In genomic region chr6:61431726-61431984, GRCm38 (mm10) we compare ENCODE assay signal across 20 mouse cellular contexts.
DNase-seq lines count a peak whose midpoint lies in the region; ATAC-seq and TF ChIP-seq lines count a peak whose summit lies in the region.
"Had no signal": no experiment of that assay in that cellular context is flagged by ENCODE, and none has a peak within 500 bp of the region (broad histone marks: within the 10 kb centered on the region; RNA-seq: fewer than 3 reads in every experiment).

No protein-coding gene starts in this region.

- peaks cover 6% of the 10 kb centered on the region; the same call in 1 of the 2 replicates for H3K4me1 ChIP-seq in embryonic facial prominence, embryonic 14.5 days (ENCODE audit: control insufficient read depth, insufficient read depth, low read length)
- peaks cover 14% of the 10 kb centered on the region for H3K4me1 ChIP-seq in embryonic facial prominence, embryonic 10.5 days
- peaks cover 26% of the 10 kb centered on the region for H3K4me1 ChIP-seq in hindbrain, embryonic 10.5 days (replicated peaks)
- no peaks in the 10 kb centered on the region for H3K4me1 ChIP-seq in hindbrain, embryonic 14.5 days (replicated peaks; ENCODE audit: control insufficient read depth, insufficient read depth, low read length)
- H3K4me1 ChIP-seq in lung, embryonic 14.5 days (ENCODE audit: insufficient read depth): no peaks in the 10 kb centered on the region; the same call in 1 of the 2 replicates
- peaks cover 17% of the 10 kb centered on the region for H3K4me1 ChIP-seq in midbrain, embryonic 13.5 days (replicated peaks)
- H3K4me1 ChIP-seq: intestine, embryonic 15.5 days; stomach, embryonic 15.5 days had no signal

- no peak for TF ChIP-seq CTCF in lung, embryonic 14.5 days (IDR thresholded peaks at IDR 0.05; ENCODE audit: low read depth)

- H3K36me3 ChIP-seq in embryonic facial prominence, embryonic 14.5 days (ENCODE audit: control insufficient read depth, insufficient read depth, low read length): no peaks in the 10 kb centered on the region
- H3K36me3 ChIP-seq in embryonic facial prominence, embryonic 10.5 days (replicated peaks): no peaks in the 10 kb centered on the region
- no peaks in the 10 kb centered on the region for H3K36me3 ChIP-seq in hindbrain, embryonic 10.5 days
- H3K36me3 ChIP-seq in hindbrain, embryonic 14.5 days (replicated peaks; ENCODE audit: control insufficient read depth, insufficient read depth): no peaks in the 10 kb centered on the region
- no peaks in the 10 kb centered on the region for H3K36me3 ChIP-seq in lung, embryonic 14.5 days (ENCODE audit: insufficient read depth)
- no peaks in the 10 kb centered on the region for H3K36me3 ChIP-seq in midbrain, embryonic 13.5 days
- H3K36me3 ChIP-seq: forebrain, embryonic 12.5 days; intestine, embryonic 15.5 days; limb, embryonic 13.5 days; stomach, embryonic 15.5 days had no signal

- H3K9me3 ChIP-seq in embryonic facial prominence, embryonic 14.5 days (ENCODE audit: control insufficient read depth, low read length): no peaks in the 10 kb centered on the region
- no peaks in the 10 kb centered on the region for H3K9me3 ChIP-seq in embryonic facial prominence, embryonic 10.5 days
- no peaks in the 10 kb centered on the region for H3K9me3 ChIP-seq in hindbrain, embryonic 10.5 days
- H3K9me3 ChIP-seq in hindbrain, embryonic 14.5 days (ENCODE audit: control insufficient read depth, low read length): no peaks in the 10 kb centered on the region
- H3K9me3 ChIP-seq in lung, embryonic 14.5 days (ENCODE audit: low read depth, low read length): no peaks in the 10 kb centered on the region
- H3K9me3 ChIP-seq in midbrain, embryonic 13.5 days: no peaks in the 10 kb centered on the region
- H3K9me3 ChIP-seq: forebrain, embryonic 12.5 days; intestine, embryonic 15.5 days; limb, embryonic 13.5 days; stomach, embryonic 15.5 days had no signal

- H3K27ac ChIP-seq in embryonic facial prominence, embryonic 14.5 days (replicated peaks; ENCODE audit: low read depth, low read length): no peak overlapping the region
- H3K27ac ChIP-seq in embryonic facial prominence, embryonic 10.5 days (replicated peaks): no peak overlapping the region
- H3K27ac ChIP-seq in hindbrain, embryonic 10.5 days: peak overlapping the region; percentile 75; the same call in 1 of the 2 replicates
- no peak overlapping the region for H3K27ac ChIP-seq in hindbrain, embryonic 14.5 days
- peak overlapping the region; percentile 25; the same call in 1 of the 2 replicates for H3K27ac ChIP-seq in lung, embryonic 14.5 days (ENCODE audit: low read depth)
- peak overlapping the region; percentile 75; the same call in 1 of the 2 replicates for H3K27ac ChIP-seq in midbrain, embryonic 13.5 days
- H3K27ac ChIP-seq: intestine, embryonic 15.5 days; kidney, postnatal 0 days; limb, embryonic 13.5 days; liver, embryonic 14.5 days; stomach, embryonic 15.5 days had no signal

- no peak overlapping the region for H3K9ac ChIP-seq in embryonic facial prominence, embryonic 14.5 days (ENCODE audit: low read depth, low read length)
- no peak overlapping the region for H3K9ac ChIP-seq in hindbrain, embryonic 14.5 days
- no peak overlapping the region for H3K9ac ChIP-seq in lung, embryonic 14.5 days
- H3K9ac ChIP-seq in midbrain, embryonic 13.5 days (replicated peaks): no peak overlapping the region
- H3K9ac ChIP-seq: forebrain, embryonic 12.5 days; intestine, embryonic 15.5 days; limb, embryonic 13.5 days; liver, embryonic 14.5 days; stomach, embryonic 15.5 days had no signal

- WGBS in embryonic facial prominence, embryonic 14.5 days: 62% methylated on average over 2 of the region's 2 CpGs
- WGBS in embryonic facial prominence, embryonic 10.5 days: 65% methylated on average over 2 of the region's 2 CpGs
- 66% methylated on average over 2 of the region's 2 CpGs for WGBS in hindbrain, embryonic 10.5 days
- WGBS in hindbrain, embryonic 14.5 days: 75% methylated on average over 2 of the region's 2 CpGs
- WGBS in lung, embryonic 14.5 days: 70% methylated on average over 2 of the region's 2 CpGs
- 51% methylated on average over 2 of the region's 2 CpGs for WGBS in midbrain, embryonic 13.5 days

- H3K27me3 ChIP-seq in embryonic facial prominence, embryonic 14.5 days (replicated peaks; ENCODE audit: control insufficient read depth, insufficient read depth, low read length): no peaks in the 10 kb centered on the region
- H3K27me3 ChIP-seq in embryonic facial prominence, embryonic 10.5 days (replicated peaks; ENCODE audit: low read depth, poor library complexity, severe bottlenecking): no peaks in the 10 kb centered on the region
- H3K27me3 ChIP-seq in hindbrain, embryonic 10.5 days (ENCODE audit: insufficient read depth, poor library complexity, severe bottlenecking): no peaks in the 10 kb centered on the region
- H3K27me3 ChIP-seq in hindbrain, embryonic 14.5 days (ENCODE audit: control insufficient read depth, insufficient read depth, low read length): no peaks in the 10 kb centered on the region
- H3K27me3 ChIP-seq in lung, embryonic 14.5 days (ENCODE audit: insufficient read depth, low read length): no peaks in the 10 kb centered on the region
- H3K27me3 ChIP-seq in midbrain, embryonic 13.5 days: no peaks in the 10 kb centered on the region
- H3K27me3 ChIP-seq: forebrain, embryonic 12.5 days; intestine, embryonic 15.5 days; limb, embryonic 13.5 days; Patski; stomach, embryonic 15.5 days had no signal

- no peak overlapping the region for H3K4me3 ChIP-seq in embryonic facial prominence, embryonic 14.5 days (ENCODE audit: low read depth, low read length)
- H3K4me3 ChIP-seq in embryonic facial prominence, embryonic 10.5 days: no peak overlapping the region
- no peak overlapping the region for H3K4me3 ChIP-seq in hindbrain, embryonic 10.5 days
- H3K4me3 ChIP-seq in hindbrain, embryonic 14.5 days (replicated peaks; ENCODE audit: low read length): no peak overlapping the region
- no peak overlapping the region for H3K4me3 ChIP-seq in lung, embryonic 14.5 days (ENCODE audit: low read depth, low read length)
- H3K4me3 ChIP-seq in midbrain, embryonic 13.5 days (replicated peaks): no peak overlapping the region
- H3K4me3 ChIP-seq: forebrain, embryonic 12.5 days; intestine, embryonic 15.5 days; limb, embryonic 13.5 days; stomach, embryonic 15.5 days had no signal

- DNase-seq in embryonic facial prominence, embryonic 14.5 days (ENCODE audit: low spot score): no peak
- DNase-seq in embryonic facial prominence, embryonic 10.5 days (ENCODE audit: low spot score): no peak
- DNase-seq in hindbrain, embryonic 10.5 days (ENCODE audit: low spot score): no peak
- no peak for DNase-seq in hindbrain, embryonic 14.5 days (ENCODE audit: low spot score)
- DNase-seq in lung, embryonic 14.5 days: no peak
- no peak for DNase-seq in lung, postnatal 10 days
- DNase-seq: cerebellum, adult 11 months; gastrocnemius, postnatal 10 days; thymus, adult 2 months had no signal

- no peak overlapping the region; the same call in 1 of the 2 replicates for H3K4me2 ChIP-seq in embryonic facial prominence, embryonic 14.5 days (ENCODE audit: low read depth, low read length)
- H3K4me2 ChIP-seq in hindbrain, embryonic 14.5 days (replicated peaks): no peak overlapping the region
- H3K4me2 ChIP-seq in lung, embryonic 14.5 days: no peak overlapping the region
- H3K4me2 ChIP-seq in midbrain, embryonic 13.5 days (replicated peaks): no peak overlapping the region
- H3K4me2 ChIP-seq: forebrain, embryonic 12.5 days; intestine, embryonic 15.5 days; limb, embryonic 13.5 days; stomach, embryonic 15.5 days had no signal

- peak; percentile 9; the same call in 1 of the 2 replicates for ATAC-seq in embryonic facial prominence, embryonic 14.5 days (ENCODE audit: low read depth)
- no peak for ATAC-seq in hindbrain, embryonic 14.5 days (ENCODE audit: low FRiP score)
- no peak for ATAC-seq in lung, embryonic 14.5 days (ENCODE audit: insufficient read depth)
- ATAC-seq in midbrain, embryonic 13.5 days: 0 out of 2 replicates have a peak, but pooled peaks have one; percentile 32
- no peak for ATAC-seq in megakaryocyte, adult 5-6 weeks (ENCODE audit: poor library complexity, severe bottlenecking)
- ATAC-seq: activated CD4-positive, CD25-positive, alpha-beta regulatory T cell, adult 4 months; CD4-positive, CD25-positive, alpha-beta regulatory T cell, adult 4 months; intestine, embryonic 15.5 days; Patski had no signal

Comparison
In these comparisons a context has a peak if more than half of its experiments do, and no peak if none do; other contexts are left out.
1. H3K27ac ChIP-seq: peak in hindbrain, embryonic 10.5 days (single experiment), lung, embryonic 14.5 days (single experiment) and midbrain, embryonic 13.5 days (single experiment); none in embryonic facial prominence, embryonic 14.5 days (single experiment), embryonic facial prominence, embryonic 10.5 days (single experiment) and hindbrain, embryonic 14.5 days (single experiment).
2. ATAC-seq: peak in embryonic facial prominence, embryonic 14.5 days (single experiment) and midbrain, embryonic 13.5 days (single experiment); none in hindbrain, embryonic 14.5 days (single experiment), lung, embryonic 14.5 days (single experiment) and megakaryocyte, adult 5-6 weeks (single experiment).